Mouse (Mus musculus): ENCODE measurements around the gene Tcam1.

Gene Tcam1

GRCm38 (mm10) chr11:106324858-106325257 is 48.4 kb downstream of the Tcam1 start:
- DNase-seq = no peak

- peak; percentile 74 for DNase-seq
Measured at GRCm38 (mm10) chr11:106325566-106326206, 49.2 kb downstream of the Tcam1 start.

DNA sequence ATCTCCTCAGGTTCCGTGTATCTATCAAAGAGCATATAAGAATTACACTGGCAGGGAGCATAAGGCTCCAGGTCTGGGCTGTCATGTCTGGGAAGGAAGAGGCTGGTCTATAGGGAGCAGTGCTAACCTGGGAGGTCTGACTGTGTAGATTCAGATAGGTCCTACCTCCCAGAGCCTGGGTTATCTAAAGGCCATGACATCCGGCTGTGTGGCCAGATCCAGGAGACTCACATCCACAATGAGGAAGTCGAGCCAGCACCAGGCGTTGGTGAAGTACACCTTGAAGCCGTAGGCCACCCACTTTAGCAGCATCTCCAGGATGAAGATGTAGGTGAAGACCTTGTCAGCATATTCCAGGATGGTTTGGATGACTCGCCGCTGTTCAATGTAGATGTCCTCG is 50.0 kb downstream of the Tcam1 start:
- no peak for DNase-seq

DNA sequence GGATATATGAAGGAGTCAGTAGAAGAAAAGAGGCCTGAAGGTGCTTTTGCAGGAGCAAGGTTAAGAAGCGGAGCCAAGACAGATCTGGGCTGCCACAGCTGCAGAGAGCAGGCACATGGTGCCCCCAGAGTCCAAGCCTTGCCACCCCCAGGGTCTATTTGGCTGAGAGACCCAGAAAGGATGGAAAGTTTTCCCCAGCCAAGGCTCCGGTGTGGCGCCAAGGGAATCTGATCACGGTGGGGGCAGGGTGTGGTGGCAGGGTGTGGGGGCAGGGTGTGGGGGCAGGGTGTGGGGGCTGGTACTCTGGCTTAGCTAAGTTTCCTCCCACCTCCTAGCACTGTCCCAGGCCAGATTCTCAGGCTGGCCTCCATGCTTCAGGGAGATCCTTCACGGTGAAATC is 52.0 kb downstream of the Tcam1 start:
- DNase-seq = no peak

GRCm38 (mm10) chr11:106329128-106329527 is 52.7 kb downstream of the Tcam1 start:
- no peak for DNase-seq

DNA sequence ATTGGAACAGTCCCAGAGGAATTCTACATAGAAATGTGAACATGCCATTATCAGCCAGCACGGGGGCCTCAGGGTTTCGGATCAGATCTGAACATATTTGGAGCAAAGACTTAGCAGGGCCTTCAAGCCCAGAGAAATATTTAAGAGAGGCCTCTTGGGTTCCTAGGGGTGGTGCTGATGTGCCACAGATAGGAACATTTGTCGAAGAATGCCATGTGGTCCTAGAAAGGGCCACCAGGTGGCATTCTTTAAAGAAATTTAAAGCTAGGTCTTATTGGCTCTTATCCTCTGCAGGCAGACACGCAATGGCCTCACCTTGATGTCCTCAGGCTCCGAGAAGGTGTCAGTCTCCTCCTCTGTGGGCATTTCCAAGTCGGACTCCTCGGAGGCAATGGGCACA is 53.2 kb downstream of the Tcam1 start:
- peak; percentile 33 for DNase-seq

- DNase-seq = no peak
Measured at GRCm38 (mm10) chr11:106332458-106332857, 56.0 kb downstream of the Tcam1 start.

GRCm38 (mm10) chr11:106334066-106334465 is 57.6 kb downstream of the Tcam1 start:
- DNase-seq = no peak

GRCm38 (mm10) chr11:106338029-106338428 is 61.6 kb downstream of the Tcam1 start:
- DNase-seq = no peak

Data from right cerebral cortex, postnatal 14 days (tissue).